Mouse (Mus musculus) myocyte (in vitro differentiated cells): Measurements from ENCODE around the gene Ski.

Experiments used
- MAX ChIP-seq: IDR thresholded peaks from one replicate; pipeline ENCODE4 v1.6.1; 2011; ENCODE audit warnings: low read depth, mild to moderate bottlenecking, control low read depth
- POLR2A ChIP-seq: IDR thresholded peaks from one replicate; pipeline ENCODE4 v1.6.1; 2011; ENCODE audit warnings: low read depth, mild to moderate bottlenecking, control low read depth, moderate library complexity; ENCODE audit not compliant: insufficient read length
- USF1 ChIP-seq: IDR thresholded peaks from one replicate; pipeline ENCODE4 v1.6.1; 2011; ENCODE audit warnings: low read depth, mild to moderate bottlenecking, control low read depth, moderate library complexity

GRCm38 (mm10) chr4:155172909-155173821 lies 49.2 kb downstream of the Ski start:
- no peak for TF ChIP-seq USF1
- TF ChIP-seq POLR2A, result peak; percentile 40
- TF ChIP-seq MAX, result no peak
